Mouse (Mus musculus) heart, embryonic 11.5 days (tissue): ENCODE results near the gene Fbxw4. TPM values are rescaled to one million over a fixed set of nuclear protein-coding genes. Genes with fewer than 3 reads are reported as not detected.
A peak's percentile ranks its signal among the peaks of the same experiment; 100 is the strongest.

Experiments used
- ATAC-seq: fragments of 200-750 bp; cut with Nextera tagmentation; replicated peaks from 2 replicates; pipeline ENCODE4 v1.8.0; 2017; ENCODE audit warnings: moderate library complexity; ENCODE audit not compliant: insufficient number of reproducible peaks, low FRiP score, low TSS enrichment
- H3K27ac ChIP-seq: fragments of 300-500 bp; sonication (generic); 2 replicates; pipeline ENCODE4 v1.5.1; 2014; ENCODE audit warnings: mild to moderate bottlenecking, low read depth, low read length
- H3K27me3 ChIP-seq: fragments of 300-500 bp; sonication (generic); 2 replicates; pipeline ENCODE4 v1.6.1; 2014; ENCODE audit warnings: mild to moderate bottlenecking, low read length, mixed read lengths; ENCODE audit not compliant: control insufficient read depth, insufficient read depth
- H3K36me3 ChIP-seq: fragments of 300-500 bp; sonication (generic); 2 replicates; pipeline ENCODE4 v1.6.1; 2014; ENCODE audit warnings: mild to moderate bottlenecking, low read length, moderate library complexity, mixed read lengths; ENCODE audit not compliant: control insufficient read depth, insufficient read depth
- H3K4me1 ChIP-seq: fragments of 300-500 bp; sonication (generic); 2 replicates; pipeline ENCODE4 v1.6.1; 2014; ENCODE audit warnings: low read length; ENCODE audit not compliant: control insufficient read depth, insufficient read depth
- H3K4me2 ChIP-seq: fragments of 300-500 bp; sonication (generic); 2 replicates; pipeline ENCODE4 v1.6.1; 2014; ENCODE audit warnings: mild to moderate bottlenecking, moderate library complexity
- H3K4me3 ChIP-seq: fragments of 300-500 bp; sonication (generic); 2 replicates; pipeline ENCODE4 v1.5.1; 2014; ENCODE audit warnings: low read depth, low read length
- H3K9ac ChIP-seq: fragments of 300-500 bp; sonication (generic); 2 replicates; pipeline ENCODE4 v1.6.1; 2014; ENCODE audit warnings: mild to moderate bottlenecking, low read depth, low read length, moderate library complexity
- H3K9me3 ChIP-seq: fragments of 300-500 bp; sonication (generic); replicated peaks from 2 replicates; pipeline ENCODE4 v1.6.1; 2016; ENCODE audit warnings: low read length; ENCODE audit not compliant: control insufficient read depth
- WGBS: fragments of 180-500 bp; shearing (Covaris S2); extraction: QIAGEN DNeasy Blood & Tissue Kit; methylation state at CpG from one replicate; pipeline ENCODE4 v1.1.7; 2014; ENCODE audit not compliant: insufficient replicate concordance; 5-methylcytosine and 5-hydroxymethylcytosine counted together
- polyA plus RNA-seq: library from polyadenylated mRNA; unstranded; fragments of >200 nt; fragmentation: Nextera tagmentation; extraction: Ambion mirVana; gene quantifications from 2 replicates; pipeline ENCODE4 v1.2.1, GENCODE M21; 2014

Fbxw4 gene
- polyA plus RNA-seq, 1 experiment from 2014 or later, result 4.2 TPM

DNA sequence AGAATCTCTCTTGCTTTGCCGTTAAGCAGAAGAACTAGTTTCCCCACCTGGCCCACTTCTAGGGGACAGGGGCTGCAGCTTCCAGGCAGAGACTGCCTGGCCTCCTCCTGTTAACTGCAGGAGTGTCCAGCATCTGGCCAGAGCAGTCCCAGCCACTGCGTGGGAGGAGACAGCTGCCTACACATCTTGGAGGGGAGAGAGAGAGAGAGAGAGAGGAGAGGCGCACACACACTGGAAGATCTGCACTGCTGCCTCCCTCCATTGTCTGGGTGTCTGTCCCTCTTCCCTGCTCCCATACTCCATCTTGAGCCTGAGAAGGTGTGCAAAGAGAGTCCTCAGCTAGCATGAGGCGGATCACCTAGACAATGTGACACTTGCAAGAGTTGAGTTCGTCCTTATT, 130.8 kb downstream of the Fbxw4 start:
- no peak overlapping the region for H3K4me2 ChIP-seq
- no peak for ATAC-seq
- no peaks in the 10 kb centered on the region for H3K9me3 ChIP-seq
- H3K36me3 ChIP-seq, result peaks cover 5% of the 10 kb centered on the region
- peaks cover 2% of the 10 kb centered on the region; the same call in 1 of the 2 replicates for H3K27me3 ChIP-seq
- H3K4me1 ChIP-seq, result peaks cover 30% of the 10 kb centered on the region
- WGBS, result 59% methylated on average over 5 of the region's 5 CpGs
- H3K27ac ChIP-seq, result peak overlapping the region; percentile 65; the same call in 1 of the 2 replicates
- H3K4me3 ChIP-seq, result no peak overlapping the region
- H3K9ac ChIP-seq, result no peak overlapping the region

Other genes with a start within 250 kb of the Fbxw4 start
- 13.6 and 13.9 TPM in 2 replicates for gene Poll, start 99.8 kb downstream of the Fbxw4 start, polyA plus RNA-seq
- gene Gm17018, start 99.7 kb downstream of the Fbxw4 start, polyA plus RNA-seq, result 32.6 and 35.1 TPM in 2 replicates
- 0.66 and 0.73 TPM in 2 replicates for gene Fgf8, start 82.6 kb upstream of the Fbxw4 start, polyA plus RNA-seq
- gene Npm3, start 89.3 kb upstream of the Fbxw4 start, polyA plus RNA-seq, result 11.4 and 13.6 TPM in 2 replicates
- 40.2 and 48.3 TPM in 2 replicates for gene Mgea5, start 123.5 kb upstream of the Fbxw4 start, polyA plus RNA-seq
- gene Kcnip2, start 155.7 kb upstream of the Fbxw4 start, polyA plus RNA-seq, result 0.45 and 0.66 TPM in 2 replicates